Mouse (Mus musculus): Measurements from ENCODE around the gene Hist1h3c. TPM values are rescaled to one million over a fixed set of nuclear protein-coding genes. Genes with fewer than 3 reads are reported as not detected.
"Not testable (repeated sequence)": the region's sequence is repeated elsewhere in the genome, so short reads cannot be mapped to it uniquely, and the experiment has no call there.

Gene Hist1h3c
- polyA plus RNA-seq, 1 experiment = 7.0 TPM

GRCm38 (mm10) chr13:23716261-23717042 is 28.9 kb downstream of the Hist1h3c start:
- Histone ChIP-seq H3K27me3 (ENCODE audit: control insufficient read depth) (peaks cover 15% of the 10 kb centered on the region), H3K36me3 (ENCODE audit: control insufficient read depth) (no peaks in the 10 kb centered on the region), H3K9me3 (ENCODE audit: control insufficient read depth, low read length) (no peaks in the 10 kb centered on the region), H3K4me3 (replicated peaks) (no peak overlapping the region), H3K4me1 (ENCODE audit: control insufficient read depth) (no peaks in the 10 kb centered on the region)
- TF ChIP-seq TAL1 (IDR thresholded peaks at IDR 0.05; ENCODE audit: low read length) = no peak
- no peak for TF ChIP-seq GATA1 (IDR thresholded peaks at IDR 0.05; ENCODE audit: low read length)

GRCm38 (mm10) chr13:23710374-23711089 is 34.9 kb downstream of the Hist1h3c start, which contains the start of gene Hfe:
TSS of gene Hfe (minus strand) at chr13:23710854.
- Histone ChIP-seq H3K36me3 (ENCODE audit: control insufficient read depth) (no peaks in the 10 kb centered on the region), H3K27me3 (ENCODE audit: control insufficient read depth) (peaks cover 45% of the 10 kb centered on the region), H3K4me3 (replicated peaks) (peak within 1 kb of the TSS; percentile 58), H3K9me3 (ENCODE audit: control insufficient read depth, low read length) (no peaks in the 10 kb centered on the region), H3K4me1 (ENCODE audit: control insufficient read depth) (peaks cover 7% of the 10 kb centered on the region)
- TF ChIP-seq TAL1 (IDR thresholded peaks at IDR 0.05; ENCODE audit: low read length) (no peak), GATA1 (IDR thresholded peaks at IDR 0.05; ENCODE audit: low read length) (no peak)

- Histone ChIP-seq H3K27me3 (ENCODE audit: control insufficient read depth) (peaks cover 45% of the 10 kb centered on the region), H3K9me3 (ENCODE audit: control insufficient read depth, low read length) (no peaks in the 10 kb centered on the region), H3K4me1 (ENCODE audit: control insufficient read depth) (peaks cover 7% of the 10 kb centered on the region), H3K4me3 (replicated peaks) (peak overlapping the region; percentile 58), H3K36me3 (ENCODE audit: control insufficient read depth) (no peaks in the 10 kb centered on the region)
- no peak for TF ChIP-seq TAL1 (IDR thresholded peaks at IDR 0.05; ENCODE audit: low read length)
Observed at GRCm38 (mm10) chr13:23709714-23710373, 35.6 kb downstream of the Hist1h3c start.

GRCm38 (mm10) chr13:23708654-23709053 is 36.7 kb downstream of the Hist1h3c start:
- Histone ChIP-seq H3K36me3 (ENCODE audit: control insufficient read depth) (no peaks in the 10 kb centered on the region), H3K9me3 (ENCODE audit: control insufficient read depth, low read length) (no peaks in the 10 kb centered on the region), H3K4me1 (ENCODE audit: control insufficient read depth) (peaks cover 7% of the 10 kb centered on the region), H3K27me3 (ENCODE audit: control insufficient read depth) (peaks cover 42% of the 10 kb centered on the region), H3K4me3 (replicated peaks) (no peak overlapping the region)
- TF ChIP-seq TAL1 (IDR thresholded peaks at IDR 0.05; ENCODE audit: low read length) = no peak
- no peak for TF ChIP-seq GATA1 (IDR thresholded peaks at IDR 0.05; ENCODE audit: low read length)

- no peak overlapping the region for H3K4me3 ChIP-seq (replicated peaks)
- H3K4me1 ChIP-seq (ENCODE audit: control insufficient read depth) = peaks cover 10% of the 10 kb centered on the region
- H3K27me3 ChIP-seq (ENCODE audit: control insufficient read depth) = peaks cover 39% of the 10 kb centered on the region
- TF ChIP-seq TAL1 (IDR thresholded peaks at IDR 0.05; ENCODE audit: low read length) = no peak
- no peak for TF ChIP-seq GATA1 (IDR thresholded peaks at IDR 0.05; ENCODE audit: low read length)
- no peaks in the 10 kb centered on the region for H3K9me3 ChIP-seq (ENCODE audit: control insufficient read depth, low read length)
- no peaks in the 10 kb centered on the region for H3K36me3 ChIP-seq (ENCODE audit: control insufficient read depth)
Observed at GRCm38 (mm10) chr13:23708041-23708440, 37.4 kb downstream of the Hist1h3c start.

- Histone ChIP-seq H3K4me1 (ENCODE audit: control insufficient read depth) (peaks cover 10% of the 10 kb centered on the region), H3K4me3 (replicated peaks) (no peak overlapping the region), H3K27me3 (ENCODE audit: control insufficient read depth) (peaks cover 33% of the 10 kb centered on the region), H3K9me3 (ENCODE audit: control insufficient read depth, low read length) (no peaks in the 10 kb centered on the region), H3K36me3 (ENCODE audit: control insufficient read depth) (no peaks in the 10 kb centered on the region)
- no peak for TF ChIP-seq GATA1 (IDR thresholded peaks at IDR 0.05; ENCODE audit: low read length)
- TF ChIP-seq TAL1 (IDR thresholded peaks at IDR 0.05; ENCODE audit: low read length) = no peak
Observed at GRCm38 (mm10) chr13:23706771-23707170, 38.6 kb downstream of the Hist1h3c start.

- TF ChIP-seq GATA1 (IDR thresholded peaks at IDR 0.05; ENCODE audit: low read length) = no peak
- TF ChIP-seq TAL1 (IDR thresholded peaks at IDR 0.05; ENCODE audit: low read length) = no peak
- Histone ChIP-seq H3K27me3 (ENCODE audit: control insufficient read depth) (peaks cover 24% of the 10 kb centered on the region), H3K4me3 (replicated peaks) (no peak overlapping the region), H3K4me1 (ENCODE audit: control insufficient read depth) (peaks cover 14% of the 10 kb centered on the region), H3K9me3 (ENCODE audit: control insufficient read depth, low read length) (no peaks in the 10 kb centered on the region), H3K36me3 (ENCODE audit: control insufficient read depth) (no peaks in the 10 kb centered on the region)
Observed at GRCm38 (mm10) chr13:23705751-23706356, 39.5 kb downstream of the Hist1h3c start.

- peaks cover 27% of the 10 kb centered on the region for H3K4me1 ChIP-seq (ENCODE audit: control insufficient read depth)
- H3K4me3 ChIP-seq (replicated peaks); H3K36me3 ChIP-seq (ENCODE audit: control insufficient read depth); H3K9me3 ChIP-seq (ENCODE audit: control insufficient read depth, low read length); H3K27me3 ChIP-seq (ENCODE audit: control insufficient read depth): not testable (repeated sequence)
Observed at GRCm38 (mm10) chr13:23702801-23703200, 42.6 kb downstream of the Hist1h3c start.

- Histone ChIP-seq H3K36me3 (ENCODE audit: control insufficient read depth) (no peaks in the 10 kb centered on the region), H3K4me1 (ENCODE audit: control insufficient read depth) (peaks cover 32% of the 10 kb centered on the region), H3K9me3 (ENCODE audit: control insufficient read depth, low read length) (no peaks in the 10 kb centered on the region), H3K27me3 (ENCODE audit: control insufficient read depth) (no peaks in the 10 kb centered on the region), H3K4me3 (replicated peaks) (no peak overlapping the region)
- TF ChIP-seq GATA1 (IDR thresholded peaks at IDR 0.05; ENCODE audit: low read length) (no peak), TAL1 (IDR thresholded peaks at IDR 0.05; ENCODE audit: low read length) (no peak)
Observed at GRCm38 (mm10) chr13:23702220-23702619, 43.2 kb downstream of the Hist1h3c start.

All from erythroblast, embryonic 14.5 days (primary cell).